Mouse (Mus musculus): ENCODE measurements at regions not wholly inside any gene's neighbourhood (a gene's known extent, or its start where the extent isn't known, plus 50 kb on each side); places are given as distances from the start of the nearest gene placed in this dataset.

GRCm38 (mm10) chr16:48126797-48127196 lies 156.7 kb upstream of the Dppa4 start:
- Histone ChIP-seq H3K36me3 (replicated peaks) (no peaks in the 10 kb centered on the region), H3K4me2 (no peak overlapping the region), H3K4me1 (no peaks in the 10 kb centered on the region), H3K27ac (no peak overlapping the region), H3K9me3 (no peaks in the 10 kb centered on the region), H3K9ac (no peak overlapping the region), H3K27me3 (replicated peaks) (no peaks in the 10 kb centered on the region), H3K4me3 (no peak overlapping the region)
- 75% methylated on average over 6 of the region's 6 CpGs for WGBS
- ATAC-seq (replicated peaks): 0 out of 2 replicates have a peak, but pooled peaks have one; percentile 37

- Histone ChIP-seq H3K4me3 (no peak overlapping the region), H3K27me3 (replicated peaks) (no peaks in the 10 kb centered on the region), H3K9me3 (no peaks in the 10 kb centered on the region), H3K9ac (no peak overlapping the region), H3K27ac (no peak overlapping the region), H3K36me3 (replicated peaks) (no peaks in the 10 kb centered on the region), H3K4me2 (no peak overlapping the region), H3K4me1 (no peaks in the 10 kb centered on the region)
- ATAC-seq (replicated peaks): no peak
Observed at GRCm38 (mm10) chr16:48127338-48127737, 156.2 kb upstream of the Dppa4 start.

GRCm38 (mm10) chr16:48155355-48155754 lies 128.2 kb upstream of the Dppa4 start:
- Histone ChIP-seq H3K27ac (no peak overlapping the region), H3K4me1 (no peaks in the 10 kb centered on the region), H3K9me3 (no peaks in the 10 kb centered on the region), H3K9ac (no peak overlapping the region), H3K4me2 (no peak overlapping the region), H3K4me3 (no peak overlapping the region), H3K27me3 (replicated peaks) (no peaks in the 10 kb centered on the region), H3K36me3 (replicated peaks) (no peaks in the 10 kb centered on the region)
- ATAC-seq (replicated peaks): no peak
- 71% methylated on average over 8 of the region's 8 CpGs for WGBS

- Histone ChIP-seq H3K36me3 (replicated peaks) (no peaks in the 10 kb centered on the region), H3K9me3 (no peaks in the 10 kb centered on the region), H3K4me3 (no peak overlapping the region), H3K27ac (no peak overlapping the region), H3K4me1 (no peaks in the 10 kb centered on the region), H3K9ac (no peak overlapping the region), H3K27me3 (replicated peaks) (no peaks in the 10 kb centered on the region), H3K4me2 (no peak overlapping the region)
- ATAC-seq (replicated peaks): 0 out of 2 replicates have a peak, but pooled peaks have one; percentile 42
- 78% methylated on average over 12 of the region's 12 CpGs for WGBS
Observed at GRCm38 (mm10) chr16:48190399-48190798, 93.1 kb upstream of the Dppa4 start.

GRCm38 (mm10) chr16:48192197-48192596 lies 91.3 kb upstream of the Dppa4 start:
- 87% methylated on average over 3 of the region's 3 CpGs for WGBS
- Histone ChIP-seq H3K27ac (no peak overlapping the region), H3K36me3 (replicated peaks) (no peaks in the 10 kb centered on the region), H3K4me1 (no peaks in the 10 kb centered on the region), H3K4me2 (no peak overlapping the region), H3K27me3 (replicated peaks) (no peaks in the 10 kb centered on the region), H3K9ac (no peak overlapping the region), H3K9me3 (no peaks in the 10 kb centered on the region), H3K4me3 (no peak overlapping the region)
- no peak for ATAC-seq (replicated peaks)

- no peak for ATAC-seq (replicated peaks)
- Histone ChIP-seq H3K36me3 (replicated peaks) (no peaks in the 10 kb centered on the region), H3K4me3 (no peak overlapping the region), H3K27ac (no peak overlapping the region), H3K4me2 (no peak overlapping the region), H3K4me1 (no peaks in the 10 kb centered on the region), H3K9me3 (no peaks in the 10 kb centered on the region), H3K9ac (no peak overlapping the region), H3K27me3 (replicated peaks) (no peaks in the 10 kb centered on the region)
Observed at GRCm38 (mm10) chr16:48214976-48215375, 68.6 kb upstream of the Dppa4 start.
